Mouse (Mus musculus) G1E (cell line): Measurements from ENCODE around the gene Dzip1l. TPM values are rescaled to one million over a fixed set of nuclear protein-coding genes. Genes with fewer than 3 reads are reported as not detected.

Source experiments
- ATAC-seq: 2 replicates; pipeline ENCODE4 v1.8.0; 2016; ENCODE audit warnings: mild to moderate bottlenecking; ENCODE audit not compliant: insufficient number of reproducible peaks, poor library complexity, low FRiP score, severe bottlenecking; ENCODE audit errors: extremely low read depth
- DNase-seq: peaks from one replicate; pipeline ENCODE4 v3.0.0; 2012; ENCODE audit warnings: low spot score
- H3K27me3 ChIP-seq: 2 replicates; pipeline ENCODE4 v1.6.1; 2012; ENCODE audit warnings: mild to moderate bottlenecking, low read length, inconsistent platforms; ENCODE audit not compliant: insufficient read depth
- H3K36me3 ChIP-seq: replicated peaks from 2 replicates; pipeline ENCODE3; 2012; ENCODE audit warnings: mild to moderate bottlenecking, inconsistent platforms
- H3K4me1 ChIP-seq: 2 replicates; pipeline ENCODE4 v1.6.1; 2012; ENCODE audit warnings: low read depth, low read length, inconsistent platforms, mixed read lengths; ENCODE audit not compliant: insufficient read depth
- H3K4me3 ChIP-seq: 2 replicates; pipeline ENCODE4 v1.5.1; 2012; ENCODE audit warnings: low read depth, mild to moderate bottlenecking, inconsistent platforms, low read length, moderate library complexity, mixed read lengths
- H3K9me3 ChIP-seq: replicated peaks from 2 replicates; pipeline ENCODE4 v1.6.1; 2012; ENCODE audit warnings: inconsistent platforms
- CTCF ChIP-seq: IDR thresholded peaks from 2 replicates; pipeline ENCODE4 v1.5.1; 2012; ENCODE audit warnings: low read depth, low read length, inconsistent platforms, mixed read lengths
- GATA1 ChIP-seq: IDR thresholded peaks from 2 replicates; pipeline ENCODE4 v1.6.1; 2012; ENCODE audit warnings: borderline replicate concordance, low read length, inconsistent platforms, mixed read lengths
- GATA2 ChIP-seq: IDR thresholded peaks from 2 replicates; pipeline ENCODE4 v1.6.1; 2012; ENCODE audit warnings: low read depth, low read length, inconsistent platforms, borderline replicate concordance
- POLR2AphosphoS5 ChIP-seq: IDR thresholded peaks from 2 replicates; pipeline ENCODE4 v1.6.1; 2012; ENCODE audit warnings: low read depth, low read length, inconsistent platforms; ENCODE audit not compliant: insufficient replicate concordance
- TAL1 ChIP-seq: conservative IDR thresholded peaks from 2 replicates; pipeline ENCODE4 v1.6.1; 2012; ENCODE audit warnings: low read depth, low read length, inconsistent platforms, mixed read lengths
- polyA plus RNA-seq: library from polyadenylated mRNA; stranded (reverse); fragments of >175 nt; gene quantifications from 2 replicates; pipeline ENCODE4 v1.2.3, GENCODE M21; 2012
- total RNA-seq, 2 experiments: library from RNA; stranded (forward) in 1 of 2; stranded (reverse) in 1 of 2; fragments of 200-1000 nt in 1 of 2; fragments of >200 nt in 1 of 2; fragmentation: Nextera tagmentation in 1 of 2; gene quantifications; 2 replicates each; pipeline ENCODE4 v1.2.3; 2014 to 2017

Dzip1l gene
- total and polyA plus RNA-seq, 3 experiments: 0.33 TPM; not detected in 2

DNA sequence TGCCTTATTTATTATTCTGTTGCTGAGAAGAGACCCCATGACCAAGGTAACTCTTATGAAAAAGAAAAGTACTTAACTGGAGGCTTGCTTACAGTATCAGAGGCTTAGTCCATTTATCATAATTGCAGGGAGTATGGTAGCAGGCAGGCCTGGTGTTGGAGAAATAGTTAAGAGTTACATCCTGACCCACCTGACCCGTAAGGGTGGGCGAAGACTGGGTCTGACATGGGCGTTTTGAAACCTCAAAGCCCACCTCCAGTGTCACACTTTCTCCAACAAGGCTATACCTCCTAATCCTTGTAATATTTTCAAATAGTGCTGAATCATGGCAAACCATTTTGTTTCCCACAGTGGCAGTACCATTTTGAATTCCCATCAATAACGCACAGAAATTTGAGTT, 715 bp upstream of the Dzip1l start:
- H3K9me3 ChIP-seq: no peaks in the 10 kb centered on the region
- H3K4me3 ChIP-seq: no peak overlapping the region
- DNase-seq (no peak), ATAC-seq (no peak)
- H3K36me3 ChIP-seq: no peaks in the 10 kb centered on the region
- TF ChIP-seq CTCF (no peak), GATA2 (no peak), GATA1 (no peak), POLR2AphosphoS5 (no peak), TAL1 (no peak)
- H3K27me3 ChIP-seq: peaks cover 4% of the 10 kb centered on the region; the same call in 1 of the 2 replicates
- no peaks in the 10 kb centered on the region for H3K4me1 ChIP-seq

DNA sequence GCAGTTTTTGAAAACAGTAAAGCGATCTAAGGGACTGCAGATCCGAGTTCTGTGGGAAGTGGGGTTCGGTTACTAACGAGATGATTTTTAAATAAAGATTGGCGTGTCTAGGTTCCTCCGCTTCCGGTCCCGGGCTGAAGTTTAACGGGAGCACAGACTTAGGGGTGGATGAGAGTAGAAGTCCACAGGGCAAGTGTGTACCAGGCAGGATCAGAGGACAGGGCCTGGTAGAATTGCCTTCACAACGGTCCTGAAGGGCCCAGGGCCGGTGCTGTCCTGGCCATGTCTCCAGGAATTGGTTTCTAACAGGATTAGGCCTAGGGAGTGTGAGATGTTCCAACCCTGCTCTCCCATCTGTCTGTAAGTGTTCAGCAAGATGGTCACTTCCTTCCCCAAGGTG, 775 bp downstream of the Dzip1l start:
- TF ChIP-seq TAL1 (no peak), GATA1 (no peak), CTCF (no peak)
- H3K4me3 ChIP-seq: no peak overlapping the region
- H3K27me3 ChIP-seq: peaks cover 4% of the 10 kb centered on the region; the same call in 1 of the 2 replicates
- H3K36me3 ChIP-seq: no peaks in the 10 kb centered on the region
- no peaks in the 10 kb centered on the region for H3K4me1 ChIP-seq
- ATAC-seq (no peak), DNase-seq (no peak)
- H3K9me3 ChIP-seq: no peaks in the 10 kb centered on the region

DNA sequence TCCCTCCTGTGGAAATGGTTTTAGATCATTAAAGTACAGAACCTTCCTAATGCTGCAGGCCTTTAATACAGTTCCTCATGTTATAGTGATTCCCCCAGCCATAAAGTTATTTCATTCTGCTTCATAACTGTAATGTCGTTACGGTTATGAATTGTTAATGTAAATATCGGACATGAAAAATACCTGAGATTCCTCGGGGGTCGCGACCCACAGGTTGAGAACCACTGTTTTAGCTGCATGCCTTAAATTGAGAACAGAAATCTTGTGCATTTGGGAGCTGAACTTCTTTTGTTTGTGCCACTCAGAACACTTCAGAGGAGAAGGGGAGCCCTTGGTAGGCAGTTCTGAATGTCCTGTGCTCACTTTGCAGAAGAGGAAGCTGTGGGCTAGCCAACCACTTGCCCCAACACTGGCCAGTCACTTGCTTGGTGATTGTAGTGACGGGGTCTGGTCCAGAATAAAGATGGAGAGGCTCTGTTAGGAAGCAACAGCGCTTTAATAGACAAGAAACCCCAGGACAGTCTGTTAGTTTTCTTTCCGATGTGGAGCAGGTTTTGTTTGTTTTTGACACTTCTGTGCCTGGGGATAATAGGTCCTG, 1.3 kb downstream of the Dzip1l start:
- DNase-seq (no peak), ATAC-seq (no peak)
- TF ChIP-seq CTCF (no peak), POLR2AphosphoS5 (no peak), TAL1 (no peak), GATA1 (no peak), GATA2 (no peak)
- peaks cover 4% of the 10 kb centered on the region; the same call in 1 of the 2 replicates for H3K27me3 ChIP-seq
- no peak overlapping the region for H3K4me3 ChIP-seq
- H3K36me3 ChIP-seq: no peaks in the 10 kb centered on the region
- no peaks in the 10 kb centered on the region for H3K4me1 ChIP-seq
- no peaks in the 10 kb centered on the region for H3K9me3 ChIP-seq

GRCm38 (mm10) chr9:99631781-99632180, 2.5 kb downstream of the Dzip1l start:
- DNase-seq (no peak), ATAC-seq (no peak)
- Histone ChIP-seq H3K9me3 (no peaks in the 10 kb centered on the region), H3K36me3 (no peaks in the 10 kb centered on the region), H3K4me1 (no peaks in the 10 kb centered on the region), H3K27me3 (peaks cover 4% of the 10 kb centered on the region; the same call in 1 of the 2 replicates), H3K4me3 (no peak overlapping the region)
- no peak for TF ChIP-seq CTCF
- TF ChIP-seq POLR2AphosphoS5: no peak
- TF ChIP-seq GATA2: no peak
- no peak for TF ChIP-seq TAL1
- TF ChIP-seq GATA1: no peak

DNA sequence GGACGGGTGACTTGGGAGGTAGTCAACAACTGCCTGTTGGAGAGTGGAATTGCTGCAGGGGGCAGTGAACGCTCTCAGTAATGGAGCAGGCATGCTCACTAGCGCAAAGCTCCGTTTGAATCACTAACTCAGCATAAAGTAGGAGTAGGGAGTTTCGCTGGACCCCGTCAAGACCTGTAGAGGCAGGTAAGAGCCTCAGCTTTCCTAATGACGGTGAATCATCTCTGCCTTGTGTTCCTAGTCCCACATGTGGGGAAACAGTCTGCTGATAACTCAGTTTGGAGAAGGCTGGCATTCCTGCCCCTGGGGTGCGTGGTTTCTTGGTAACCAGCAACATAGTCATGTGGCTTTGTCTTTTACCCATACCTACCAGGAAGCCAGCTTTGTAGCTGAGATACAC, 3.0 kb downstream of the Dzip1l start:
- no peak overlapping the region for H3K4me3 ChIP-seq
- peaks cover 4% of the 10 kb centered on the region; the same call in 1 of the 2 replicates for H3K27me3 ChIP-seq
- H3K9me3 ChIP-seq: no peaks in the 10 kb centered on the region
- DNase-seq (no peak), ATAC-seq (no peak)
- TF ChIP-seq GATA2: no peak
- no peak for TF ChIP-seq CTCF
- TF ChIP-seq POLR2AphosphoS5: no peak
- no peak for TF ChIP-seq GATA1
- no peak for TF ChIP-seq TAL1
- H3K4me1 ChIP-seq: no peaks in the 10 kb centered on the region
- no peaks in the 10 kb centered on the region for H3K36me3 ChIP-seq

DNA sequence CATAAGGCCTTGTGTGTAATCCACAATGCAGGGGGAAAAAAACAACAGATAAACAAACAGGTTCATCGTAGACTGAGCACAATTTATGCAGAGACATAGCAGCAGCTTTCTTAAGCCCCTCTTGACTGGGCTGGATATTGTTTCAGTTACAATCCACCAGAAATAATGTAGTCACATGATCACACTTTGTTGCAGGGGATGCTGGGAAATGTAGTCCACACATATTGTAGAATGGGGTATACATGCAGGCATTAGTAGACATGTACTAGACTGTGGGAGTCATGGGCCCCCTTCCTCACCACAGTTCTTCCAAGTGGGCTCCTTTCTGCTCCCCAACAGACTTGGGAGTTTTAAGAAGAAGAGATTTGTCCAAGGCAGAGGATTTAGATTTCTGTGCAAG, 7.5 kb downstream of the Dzip1l start:
- Histone ChIP-seq H3K36me3 (no peaks in the 10 kb centered on the region), H3K27me3 (no peaks in the 10 kb centered on the region), H3K4me1 (no peaks in the 10 kb centered on the region), H3K4me3 (no peak overlapping the region), H3K9me3 (no peaks in the 10 kb centered on the region)
- ATAC-seq (no peak), DNase-seq (no peak)
- TF ChIP-seq GATA2 (no peak), CTCF (no peak), TAL1 (no peak), POLR2AphosphoS5 (no peak), GATA1 (no peak)

DNA sequence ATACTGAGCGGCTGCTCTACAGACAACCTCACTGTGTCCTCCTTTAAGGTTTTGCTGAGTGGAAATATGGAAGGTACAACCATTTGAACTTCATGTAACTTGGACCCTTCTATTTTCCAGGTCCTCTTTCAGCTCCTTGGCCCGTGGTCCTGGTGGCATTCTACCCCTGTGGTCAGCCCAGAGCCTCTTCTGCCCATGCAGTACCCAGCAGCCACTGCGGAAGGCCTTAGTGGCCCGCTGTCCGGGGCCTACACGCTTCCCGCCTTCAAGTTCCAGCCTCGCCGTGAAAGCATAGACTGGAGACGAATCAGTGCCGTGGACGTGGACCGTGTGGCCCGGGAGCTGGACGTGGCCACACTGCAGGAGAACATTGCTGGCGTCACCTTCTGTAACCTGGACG, 7.9 kb downstream of the Dzip1l start:
- TF ChIP-seq POLR2AphosphoS5: no peak
- Histone ChIP-seq H3K4me3 (no peak overlapping the region), H3K9me3 (no peaks in the 10 kb centered on the region), H3K36me3 (no peaks in the 10 kb centered on the region), H3K27me3 (no peaks in the 10 kb centered on the region), H3K4me1 (no peaks in the 10 kb centered on the region)
- DNase-seq (no peak), ATAC-seq (no peak)
